Mouse (Mus musculus) MEL-GATA-1-ER (cell line): ENCODE results near the gene Map3k20.

Experiments
- DNase-seq: peaks from one replicate; pipeline ENCODE4 v3.0.0-alpha.2; 2012; ENCODE audit warnings: low read depth; ENCODE audit errors: extremely low read depth

The Map3k20 gene

DNA sequence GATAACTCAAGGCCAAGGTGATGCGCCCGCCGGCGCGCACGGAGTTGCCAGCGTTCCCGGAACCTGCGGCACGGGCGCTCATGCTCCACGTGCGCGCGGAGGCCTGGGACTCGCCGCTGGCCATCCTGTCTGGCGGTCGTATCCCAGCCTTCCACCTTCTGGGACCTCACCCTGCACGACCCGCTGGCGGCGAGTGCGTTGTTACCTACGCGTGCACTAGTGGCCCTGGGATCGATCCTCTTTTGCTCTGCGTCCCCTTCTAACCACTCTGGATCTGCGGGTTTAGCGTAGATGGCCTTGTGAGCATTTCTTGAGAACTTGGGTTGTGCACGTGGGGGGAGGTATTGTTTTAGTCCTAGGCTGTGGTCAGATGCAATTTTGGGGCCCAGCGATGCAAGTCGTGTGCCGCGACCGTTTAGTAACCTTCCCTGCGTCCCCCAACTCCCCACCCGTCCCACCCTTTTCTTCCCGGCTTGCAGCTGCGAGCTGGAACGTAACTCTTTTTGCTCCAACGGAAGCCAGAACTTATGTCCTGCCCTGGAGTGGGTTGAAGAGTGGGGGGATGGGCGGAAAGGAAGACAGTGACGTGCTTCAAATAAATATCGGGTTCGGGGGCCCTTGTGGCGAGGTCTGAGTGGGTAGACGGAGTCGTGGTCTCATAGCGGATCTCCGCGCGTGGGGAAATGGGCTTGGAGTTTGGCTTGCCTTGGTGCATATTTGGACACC lies 191.2 kb downstream of the Map3k20 start:
- DNase-seq = peak; percentile 47

DNA sequence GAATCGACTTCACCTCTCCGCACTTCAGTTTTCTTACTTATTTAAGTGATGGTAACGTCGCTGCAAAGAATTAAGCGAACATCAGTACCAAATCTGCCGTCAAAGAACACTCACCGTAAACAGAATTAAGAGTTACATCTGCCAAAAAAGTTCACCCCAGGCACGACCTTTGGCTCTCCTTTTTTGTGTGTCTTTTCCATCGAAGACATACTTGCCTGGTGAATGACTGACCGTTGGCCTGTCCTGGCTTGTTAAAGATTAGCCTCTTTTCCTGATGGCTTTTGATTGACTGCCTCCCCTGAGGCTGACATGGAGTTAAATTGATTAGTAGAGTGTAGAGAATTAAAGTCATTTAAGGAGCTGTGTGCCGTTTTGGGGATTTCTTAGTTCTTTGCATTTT lies 191.8 kb downstream of the Map3k20 start:
- DNase-seq = no peak

GRCm38 (mm10) chr2:72478176-72478575 lies 192.7 kb downstream of the Map3k20 start:
- no peak for DNase-seq

DNA sequence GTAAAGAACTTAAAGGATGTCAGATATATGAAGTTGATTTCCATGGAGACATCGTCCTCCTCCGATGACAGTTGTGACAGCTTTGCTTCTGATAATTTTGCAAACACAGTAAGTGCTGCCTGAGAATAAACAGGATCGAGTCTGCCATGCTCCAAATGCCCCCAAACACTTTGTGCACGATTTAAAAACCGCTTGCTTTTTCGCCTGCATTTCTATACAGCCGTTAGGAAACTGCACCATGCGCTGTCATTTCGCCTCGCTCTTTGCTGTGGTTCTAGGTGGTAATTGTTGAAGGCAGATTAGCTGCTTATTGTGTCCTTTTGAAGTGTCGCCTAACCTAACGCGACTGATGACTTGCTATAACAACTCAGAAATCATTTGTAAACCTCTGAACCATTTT lies 193.5 kb downstream of the Map3k20 start:
- no peak for DNase-seq

GRCm38 (mm10) chr2:72479818-72480217 lies 194.4 kb downstream of the Map3k20 start:
- peak; percentile 41 for DNase-seq

DNA sequence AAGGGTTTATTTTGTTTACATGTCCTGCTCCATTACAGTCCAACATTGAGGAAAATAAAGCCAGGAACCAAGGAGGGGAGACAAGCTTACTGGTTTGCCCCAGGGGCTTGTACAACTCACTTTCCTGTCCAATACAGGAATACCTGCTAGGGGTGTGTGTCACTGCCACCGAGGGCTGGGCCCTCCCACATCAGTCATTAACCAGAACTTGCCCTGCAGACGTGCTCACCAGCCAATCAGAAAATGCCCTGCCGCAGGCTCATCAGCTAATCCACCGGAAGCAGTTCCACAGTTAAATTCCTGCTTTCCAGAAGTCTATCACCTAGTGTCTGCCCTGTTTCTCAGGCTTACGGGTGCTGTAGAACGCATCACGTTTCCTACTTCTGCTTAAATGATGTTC lies 206.2 kb downstream of the Map3k20 start:
- no peak for DNase-seq
